Mouse (Mus musculus) myocyte (in vitro differentiated cells): ENCODE measurements around the gene Zfp808. TPM values are rescaled to one million over a fixed set of nuclear protein-coding genes. Genes with fewer than 3 reads are reported as not detected.

Source experiments
- H3K27me3 ChIP-seq: one replicate; pipeline ENCODE4 v1.6.1; 2011; ENCODE audit not compliant: control insufficient read depth, insufficient read depth, insufficient read length
- H3K36me3 ChIP-seq: one replicate; pipeline ENCODE4 v1.6.1; 2011; ENCODE audit not compliant: control insufficient read depth, insufficient read depth
- H3K4me2 ChIP-seq: one replicate; pipeline ENCODE4 v1.6.1; 2011; ENCODE audit warnings: low read depth, control low read depth
- H3K4me3 ChIP-seq: one replicate; pipeline ENCODE4 v1.5.1; 2011; ENCODE audit warnings: mild to moderate bottlenecking, control low read depth, moderate library complexity
- H3K79me2 ChIP-seq: one replicate; pipeline ENCODE4 v1.6.1; 2011; ENCODE audit not compliant: control insufficient read depth, insufficient read depth
- H3ac ChIP-seq: one replicate; pipeline ENCODE4 v1.6.1; 2011; ENCODE audit not compliant: control insufficient read depth, insufficient read length
- CEBPB ChIP-seq: IDR thresholded peaks from 2 replicates; pipeline ENCODE4 v1.6.1; 2011; ENCODE audit warnings: mild to moderate bottlenecking, moderate library complexity; ENCODE audit not compliant: poor library complexity, insufficient read depth, severe bottlenecking
- E2F4 ChIP-seq: IDR thresholded peaks from one replicate; pipeline ENCODE4 v1.6.1; 2011; ENCODE audit warnings: mild to moderate bottlenecking, control low read depth, moderate library complexity; ENCODE audit not compliant: insufficient read depth
- MAX ChIP-seq: IDR thresholded peaks from one replicate; pipeline ENCODE4 v1.6.1; 2011; ENCODE audit warnings: low read depth, mild to moderate bottlenecking, control low read depth
- MYOD1 ChIP-seq, 3 experiments: IDR thresholded peaks; one replicate each; pipeline ENCODE4 v1.6.1; 2011; ENCODE audit warnings: control low read depth in 2 of 3, low read depth in 2 of 3, mild to moderate bottlenecking in 2 of 3, moderate library complexity in 1 of 3; ENCODE audit not compliant: insufficient read length in 2 of 3, control insufficient read depth in 1 of 3
- MYOG ChIP-seq, 3 experiments: IDR thresholded peaks; one replicate each; pipeline ENCODE4 v1.6.1; 2011; ENCODE audit warnings: control low read depth in 2 of 3, low read depth in 2 of 3, mild to moderate bottlenecking in 2 of 3; ENCODE audit not compliant: insufficient read length in 2 of 3, control insufficient read depth in 1 of 3, insufficient read depth in 1 of 3
- POLR2A ChIP-seq: IDR thresholded peaks from one replicate; pipeline ENCODE4 v1.6.1; 2011; ENCODE audit warnings: low read depth, mild to moderate bottlenecking, control low read depth, moderate library complexity; ENCODE audit not compliant: insufficient read length
- POLR2AphosphoS2 ChIP-seq: IDR thresholded peaks from one replicate; pipeline ENCODE4 v1.6.1; 2011; ENCODE audit warnings: low read depth, control low read depth; ENCODE audit not compliant: insufficient read length
- REST ChIP-seq: IDR thresholded peaks from one replicate; pipeline ENCODE4 v1.6.1; 2011; ENCODE audit warnings: mild to moderate bottlenecking, control low read depth, moderate library complexity; ENCODE audit not compliant: insufficient read depth, insufficient read length
- SRF ChIP-seq: IDR thresholded peaks from one replicate; pipeline ENCODE4 v1.6.1; 2011; ENCODE audit warnings: low read depth; ENCODE audit not compliant: control insufficient read depth, insufficient read length
- TCF12 ChIP-seq: IDR thresholded peaks from one replicate; pipeline ENCODE4 v1.6.1; 2011; ENCODE audit warnings: mild to moderate bottlenecking, control low read depth; ENCODE audit not compliant: poor library complexity, insufficient read depth, severe bottlenecking
- TCF3 ChIP-seq: IDR thresholded peaks from one replicate; pipeline ENCODE4 v1.6.1; 2011; ENCODE audit warnings: low read depth, control low read depth; ENCODE audit not compliant: insufficient read length
- USF1 ChIP-seq: IDR thresholded peaks from one replicate; pipeline ENCODE4 v1.6.1; 2011; ENCODE audit warnings: low read depth, mild to moderate bottlenecking, control low read depth, moderate library complexity
- polyA plus RNA-seq: library from polyadenylated mRNA; unstranded; fragments of >200 nt; fragmentation: generic; extraction: Trizol; gene quantifications from one replicate; pipeline ENCODE4 v1.2.1, GENCODE M21; 2012; ENCODE audit warnings: missing spikeins

The Zfp808 gene
- polyA plus RNA-seq, 1 experiment, result 0.22 TPM

- TF ChIP-seq TCF12 (no peak), REST (no peak), POLR2A (no peak), MYOD1 (IDR thresholded peaks at IDR 0.05; ENCODE audit: control insufficient read depth in 1 of 3, insufficient read length in 2 of 3, low read depth in 2 of 3) (no peak), SRF (no peak), USF1 (no peak), MAX (no peak), POLR2AphosphoS2 (no peak), E2F4 (no peak), CEBPB (no peak), TCF3 (no peak), MYOG (IDR thresholded peaks at IDR 0.05; ENCODE audit: control insufficient read depth in 1 of 3, insufficient read depth in 1 of 3, insufficient read length in 2 of 3, low read depth in 2 of 3) (no peak)
- no peaks in the 10 kb centered on the region for H3K79me2 ChIP-seq
- no peak overlapping the region for H3K4me2 ChIP-seq
- no peak overlapping the region for H3ac ChIP-seq
- H3K27me3 ChIP-seq, result no peaks in the 10 kb centered on the region
- no peak overlapping the region for H3K4me3 ChIP-seq
- H3K36me3 ChIP-seq, result no peaks in the 10 kb centered on the region
These were observed 133.7 kb downstream of the Zfp808 start for GRCm38 (mm10) chr13:62263392-62263791.
